Mouse (Mus musculus): Measurements from ENCODE around the gene Slirp.

Gene Slirp

DNA sequence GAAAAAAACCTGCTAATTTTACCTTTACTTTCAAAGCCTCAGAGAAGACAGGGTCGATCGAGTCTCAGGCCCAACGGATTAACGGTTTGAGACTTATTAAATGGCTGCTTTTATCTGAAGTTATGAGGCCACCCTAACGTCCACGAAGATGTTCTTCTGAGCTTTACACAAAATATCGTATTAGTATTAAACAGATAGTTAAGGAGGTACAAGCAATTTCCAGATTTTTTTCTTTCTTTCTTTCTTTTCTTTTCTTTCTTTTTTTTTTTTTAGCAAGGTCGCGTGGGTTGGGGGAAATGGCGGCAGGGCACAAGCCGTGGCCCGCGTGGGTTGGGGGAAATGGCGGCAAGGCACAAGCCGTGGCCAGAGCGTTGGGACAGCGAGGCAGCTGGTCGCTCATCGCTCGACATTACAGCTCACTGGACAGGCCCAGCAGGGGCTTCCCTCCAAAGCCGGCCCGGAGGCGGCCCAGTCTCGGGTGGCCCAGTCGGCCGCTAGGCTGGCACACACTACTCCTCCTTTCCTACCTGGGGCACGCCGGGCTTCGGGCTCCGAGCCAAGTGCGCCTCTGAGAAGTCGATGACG lies 489 bp upstream of the Slirp start:
- Histone ChIP-seq H3K4me3 (replicated peaks; ENCODE audit: low read length) (peak overlapping the region; percentile 98), H3K9me3 (ENCODE audit: low read length) (no peaks in the 10 kb centered on the region)
- TF ChIP-seq NANOG (IDR thresholded peaks at IDR 0.05; ENCODE audit: borderline replicate concordance, low read length), result no peak
- TF ChIP-seq POU5F1 (IDR thresholded peaks at IDR 0.05; ENCODE audit: borderline replicate concordance, low read length), result no peak
- no peak for TF ChIP-seq CTCF (conservative IDR thresholded peaks at IDR 0.05; ENCODE audit: low read length)

DNA sequence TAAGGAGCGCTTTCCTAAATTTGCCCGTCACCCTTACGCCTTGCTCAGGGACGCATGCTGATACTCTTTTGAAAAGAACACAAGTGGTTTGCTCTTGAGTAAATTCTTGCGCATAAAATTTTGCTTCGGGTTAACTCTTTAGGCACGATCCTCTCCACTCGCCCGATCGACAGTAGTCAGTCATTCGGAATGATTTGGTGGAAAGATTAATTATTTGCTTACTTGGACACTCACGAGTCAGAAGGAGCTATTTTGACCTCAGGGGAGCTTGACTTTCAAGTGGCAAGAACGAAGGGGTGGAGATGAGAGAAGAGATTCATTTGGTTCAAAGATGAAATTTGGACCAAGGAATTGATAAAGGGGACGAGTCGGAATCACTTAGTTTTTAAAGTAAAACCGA lies 515 bp downstream of the Slirp start:
- Histone ChIP-seq H3K9me3 (ENCODE audit: low read length) (no peaks in the 10 kb centered on the region), H3K27me3 (ENCODE audit: insufficient read depth, low read length) (no peaks in the 10 kb centered on the region), H3K4me1 (replicated peaks; ENCODE audit: low read depth, low read length) (peaks cover 53% of the 10 kb centered on the region), H3K4me3 (replicated peaks; ENCODE audit: low read length) (peak overlapping the region; percentile 98), H3K36me3 (ENCODE audit: insufficient read depth, low read length) (peaks cover 77% of the 10 kb centered on the region)
- TF ChIP-seq NANOG (IDR thresholded peaks at IDR 0.05; ENCODE audit: borderline replicate concordance, low read length) (no peak), POU5F1 (IDR thresholded peaks at IDR 0.05; ENCODE audit: borderline replicate concordance, low read length) (no peak), CTCF (conservative IDR thresholded peaks at IDR 0.05; ENCODE audit: low read length) (no peak)

More for the DNA sequence above, 489 bp upstream of the Slirp start:
- Histone ChIP-seq H3K36me3 (ENCODE audit: insufficient read depth, low read length) (peaks cover 77% of the 10 kb centered on the region), H3K4me1 (replicated peaks; ENCODE audit: low read depth, low read length) (peaks cover 58% of the 10 kb centered on the region), H3K27me3 (ENCODE audit: insufficient read depth, low read length) (no peaks in the 10 kb centered on the region)

GRCm38 (mm10) chr12:87449456-87449855 lies 5.8 kb downstream of the Slirp start:
- H3K36me3 ChIP-seq (ENCODE audit: insufficient read depth, low read length), result peaks cover 92% of the 10 kb centered on the region
- no peaks in the 10 kb centered on the region for H3K9me3 ChIP-seq (ENCODE audit: low read length)
- H3K27me3 ChIP-seq (ENCODE audit: insufficient read depth, low read length), result no peaks in the 10 kb centered on the region
- TF ChIP-seq CTCF (conservative IDR thresholded peaks at IDR 0.05; ENCODE audit: low read length), result no peak
- no peak for TF ChIP-seq NANOG (IDR thresholded peaks at IDR 0.05; ENCODE audit: borderline replicate concordance, low read length)
- TF ChIP-seq POU5F1 (IDR thresholded peaks at IDR 0.05; ENCODE audit: borderline replicate concordance, low read length), result no peak
- peaks cover 26% of the 10 kb centered on the region for H3K4me1 ChIP-seq (replicated peaks; ENCODE audit: low read depth, low read length)
- no peak overlapping the region for H3K4me3 ChIP-seq (replicated peaks; ENCODE audit: low read length)

- TF ChIP-seq POU5F1 (IDR thresholded peaks at IDR 0.05; ENCODE audit: borderline replicate concordance, low read length) (no peak), NANOG (IDR thresholded peaks at IDR 0.05; ENCODE audit: borderline replicate concordance, low read length) (no peak), CTCF (conservative IDR thresholded peaks at IDR 0.05; ENCODE audit: low read length) (no peak)
- H3K4me3 ChIP-seq (replicated peaks; ENCODE audit: low read length), result no peak overlapping the region
- peaks cover 93% of the 10 kb centered on the region for H3K36me3 ChIP-seq (ENCODE audit: insufficient read depth, low read length)
- H3K9me3 ChIP-seq (ENCODE audit: low read length), result no peaks in the 10 kb centered on the region
- no peaks in the 10 kb centered on the region for H3K27me3 ChIP-seq (ENCODE audit: insufficient read depth, low read length)
- peaks cover 24% of the 10 kb centered on the region for H3K4me1 ChIP-seq (replicated peaks; ENCODE audit: low read depth, low read length)
These were observed 21.1 kb downstream of the Slirp start for GRCm38 (mm10) chr12:87464678-87465297.

GRCm38 (mm10) chr12:87470263-87471136 lies 26.8 kb downstream of the Slirp start:
- peaks cover 50% of the 10 kb centered on the region for H3K36me3 ChIP-seq (ENCODE audit: insufficient read depth, low read length)
- TF ChIP-seq CTCF (conservative IDR thresholded peaks at IDR 0.05; ENCODE audit: low read length) (no peak), NANOG (IDR thresholded peaks at IDR 0.05; ENCODE audit: borderline replicate concordance, low read length) (no peak), POU5F1 (IDR thresholded peaks at IDR 0.05; ENCODE audit: borderline replicate concordance, low read length) (no peak)
- no peaks in the 10 kb centered on the region for H3K9me3 ChIP-seq (ENCODE audit: low read length)
- H3K27me3 ChIP-seq (ENCODE audit: insufficient read depth, low read length), result no peaks in the 10 kb centered on the region
- peaks cover 32% of the 10 kb centered on the region for H3K4me1 ChIP-seq (replicated peaks; ENCODE audit: low read depth, low read length)
- peak overlapping the region; percentile 97 for H3K4me3 ChIP-seq (replicated peaks; ENCODE audit: low read length)

GRCm38 (mm10) chr12:87471421-87471963 lies 27.8 kb downstream of the Slirp start:
- Histone ChIP-seq H3K4me1 (replicated peaks; ENCODE audit: low read depth, low read length) (peaks cover 25% of the 10 kb centered on the region), H3K36me3 (ENCODE audit: insufficient read depth, low read length) (peaks cover 40% of the 10 kb centered on the region), H3K4me3 (replicated peaks; ENCODE audit: low read length) (peak overlapping the region; percentile 97), H3K27me3 (ENCODE audit: insufficient read depth, low read length) (no peaks in the 10 kb centered on the region), H3K9me3 (ENCODE audit: low read length) (no peaks in the 10 kb centered on the region)
- TF ChIP-seq NANOG (IDR thresholded peaks at IDR 0.05; ENCODE audit: borderline replicate concordance, low read length) (no peak), POU5F1 (IDR thresholded peaks at IDR 0.05; ENCODE audit: borderline replicate concordance, low read length) (no peak), CTCF (conservative IDR thresholded peaks at IDR 0.05; ENCODE audit: low read length) (no peak)

DNA sequence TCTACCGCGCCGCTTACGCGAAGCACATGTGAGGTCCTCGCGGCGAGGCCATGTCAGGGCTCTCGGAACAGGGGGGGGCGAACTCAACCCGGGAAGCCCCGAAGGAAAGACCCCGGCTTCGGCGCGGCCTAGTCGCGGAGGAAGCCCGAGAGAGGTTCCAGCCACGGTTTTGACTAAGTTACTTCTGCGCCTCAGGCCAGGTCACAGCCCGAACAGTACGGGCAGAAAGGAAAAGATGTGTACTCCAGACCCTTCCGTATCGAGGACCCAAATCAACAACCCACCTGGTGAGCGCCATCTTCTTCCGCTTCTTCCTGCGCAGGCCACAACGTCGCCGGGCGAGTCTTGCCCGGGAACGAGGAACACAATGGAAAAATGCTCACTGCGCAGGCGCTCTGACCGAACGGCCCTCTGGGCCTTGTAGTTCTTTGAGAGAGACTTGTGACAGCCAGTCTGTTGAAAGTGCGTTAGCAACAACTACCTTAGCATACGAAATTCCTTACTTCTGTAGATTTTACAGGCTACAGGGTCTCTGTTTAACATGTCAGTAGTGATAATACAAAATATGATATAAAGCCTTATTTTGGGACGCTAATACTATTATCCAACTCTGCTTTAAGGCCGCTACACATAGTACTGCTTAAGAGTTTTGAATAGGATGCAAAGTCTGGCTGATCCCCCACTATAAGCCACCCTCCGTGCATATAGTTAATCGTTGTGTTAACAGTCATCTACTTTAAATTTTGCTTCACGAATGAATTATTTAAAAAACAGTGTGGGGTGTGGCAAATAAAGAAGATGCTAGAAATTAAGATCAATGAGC lies 28.5 kb downstream of the Slirp start, which contains the start of gene Snw1:
Snw1 (minus strand) TSS at position 311 of the 823 bp plus-strand sequence.
- Histone ChIP-seq H3K36me3 (ENCODE audit: insufficient read depth, low read length) (peaks cover 33% of the 10 kb centered on the region), H3K27me3 (ENCODE audit: insufficient read depth, low read length) (no peaks in the 10 kb centered on the region), H3K9me3 (ENCODE audit: low read length) (no peaks in the 10 kb centered on the region), H3K4me3 (replicated peaks; ENCODE audit: low read length) (peak within 1 kb of the TSS; percentile 97), H3K4me1 (replicated peaks; ENCODE audit: low read depth, low read length) (peaks cover 20% of the 10 kb centered on the region)
- TF ChIP-seq CTCF (conservative IDR thresholded peaks at IDR 0.05; ENCODE audit: low read length), result no peak
- no peak for TF ChIP-seq POU5F1 (IDR thresholded peaks at IDR 0.05; ENCODE audit: borderline replicate concordance, low read length)
- TF ChIP-seq NANOG (IDR thresholded peaks at IDR 0.05; ENCODE audit: borderline replicate concordance, low read length), result no peak

All from E14TG2a.4 (cell line).